Mouse (Mus musculus): ENCODE data around the gene Zcchc24. TPM values are rescaled to one million over a fixed set of nuclear protein-coding genes. Genes with fewer than 3 reads are reported as not detected.

Zcchc24 gene
- total and polyA plus RNA-seq, 2 experiments from 2014 or later: 20.4 to 39.3 TPM

- Histone ChIP-seq H3K27ac (no peak overlapping the region), H3K4me1 (ENCODE audit: insufficient read depth, low read length) (no peaks in the 10 kb centered on the region), H3K4me2 (ENCODE audit: low read depth, low read length) (no peak overlapping the region), H3K9me3 (ENCODE audit: low read length) (no peaks in the 10 kb centered on the region), H3K9ac (replicated peaks; ENCODE audit: low read length) (no peak overlapping the region), H3K4me3 (ENCODE audit: low read length) (no peak overlapping the region), H3K27me3 (ENCODE audit: insufficient read depth, low read length) (no peaks in the 10 kb centered on the region), H3K36me3 (ENCODE audit: insufficient read depth, low read length) (no peaks in the 10 kb centered on the region)
- 41% methylated on average over 6 of the region's 6 CpGs for WGBS
- ATAC-seq (no peak), DNase-seq (ENCODE audit: low spot score) (no peak)
- no peak for TF ChIP-seq CTCF (IDR thresholded peaks at IDR 0.05; ENCODE audit: low read depth)
These were observed 22.0 kb upstream of the Zcchc24 start for GRCm38 (mm10) chr14:25790768-25791302.

GRCm38 (mm10) chr14:25789946-25790345 lies 21.1 kb upstream of the Zcchc24 start:
- no peak for ATAC-seq
- H3K9me3 ChIP-seq (ENCODE audit: low read length): no peaks in the 10 kb centered on the region
- H3K27ac ChIP-seq: no peak overlapping the region

GRCm38 (mm10) chr14:25789207-25789606 lies 20.4 kb upstream of the Zcchc24 start:
- TF ChIP-seq CTCF (IDR thresholded peaks at IDR 0.05; ENCODE audit: low read depth): no peak
- DNase-seq (ENCODE audit: low spot score): no peak

More at GRCm38 (mm10) chr14:25789946-25790345, 21.1 kb upstream of the Zcchc24 start:
- TF ChIP-seq CTCF (IDR thresholded peaks at IDR 0.05; ENCODE audit: low read depth): no peak
- Histone ChIP-seq H3K4me1 (ENCODE audit: insufficient read depth, low read length) (no peaks in the 10 kb centered on the region), H3K4me3 (ENCODE audit: low read length) (no peak overlapping the region), H3K9ac (replicated peaks; ENCODE audit: low read length) (no peak overlapping the region), H3K27me3 (ENCODE audit: insufficient read depth, low read length) (no peaks in the 10 kb centered on the region), H3K4me2 (ENCODE audit: low read depth, low read length) (no peak overlapping the region), H3K36me3 (ENCODE audit: insufficient read depth, low read length) (no peaks in the 10 kb centered on the region)
- no peak for DNase-seq (ENCODE audit: low spot score)
- 52% methylated on average over 1 of the region's 1 CpGs for WGBS

GRCm38 (mm10) chr14:25788201-25788600 lies 19.4 kb upstream of the Zcchc24 start:
- ATAC-seq: no peak
- WGBS: 81% methylated on average over 5 of the region's 5 CpGs

More at GRCm38 (mm10) chr14:25789207-25789606, 20.4 kb upstream of the Zcchc24 start:
- Histone ChIP-seq H3K4me2 (ENCODE audit: low read depth, low read length) (no peak overlapping the region), H3K27me3 (ENCODE audit: insufficient read depth, low read length) (no peaks in the 10 kb centered on the region), H3K9me3 (ENCODE audit: low read length) (no peaks in the 10 kb centered on the region), H3K27ac (no peak overlapping the region), H3K9ac (replicated peaks; ENCODE audit: low read length) (no peak overlapping the region), H3K36me3 (ENCODE audit: insufficient read depth, low read length) (no peaks in the 10 kb centered on the region), H3K4me3 (ENCODE audit: low read length) (no peak overlapping the region), H3K4me1 (ENCODE audit: insufficient read depth, low read length) (no peaks in the 10 kb centered on the region)
- no peak for ATAC-seq

GRCm38 (mm10) chr14:25787387-25787910 lies 18.6 kb upstream of the Zcchc24 start:
- no peak overlapping the region for H3K9ac ChIP-seq (replicated peaks; ENCODE audit: low read length)
- H3K4me3 ChIP-seq (ENCODE audit: low read length): no peak overlapping the region
- ATAC-seq (no peak), DNase-seq (ENCODE audit: low spot score) (no peak)
- no peaks in the 10 kb centered on the region for H3K27me3 ChIP-seq (ENCODE audit: insufficient read depth, low read length)
- H3K27ac ChIP-seq: no peak overlapping the region
- peaks cover under 1% of the 10 kb centered on the region; the same call in 1 of the 2 replicates for H3K4me1 ChIP-seq (ENCODE audit: insufficient read depth, low read length)
- 63% methylated on average over 12 of the region's 12 CpGs for WGBS
- H3K36me3 ChIP-seq (ENCODE audit: insufficient read depth, low read length): no peaks in the 10 kb centered on the region
- H3K9me3 ChIP-seq (ENCODE audit: low read length): no peaks in the 10 kb centered on the region
- H3K4me2 ChIP-seq (ENCODE audit: low read depth, low read length): no peak overlapping the region
- TF ChIP-seq CTCF (IDR thresholded peaks at IDR 0.05; ENCODE audit: low read depth): no peak

More at GRCm38 (mm10) chr14:25788201-25788600, 19.4 kb upstream of the Zcchc24 start:
- H3K36me3 ChIP-seq (ENCODE audit: insufficient read depth, low read length): no peaks in the 10 kb centered on the region
- no peak overlapping the region for H3K4me3 ChIP-seq (ENCODE audit: low read length)
- H3K27me3 ChIP-seq (ENCODE audit: insufficient read depth, low read length): no peaks in the 10 kb centered on the region
- no peak for TF ChIP-seq CTCF (IDR thresholded peaks at IDR 0.05; ENCODE audit: low read depth)
- H3K4me1 ChIP-seq (ENCODE audit: insufficient read depth, low read length): no peaks in the 10 kb centered on the region
- DNase-seq (ENCODE audit: low spot score): no peak
- H3K4me2 ChIP-seq (ENCODE audit: low read depth, low read length): no peak overlapping the region
- no peaks in the 10 kb centered on the region for H3K9me3 ChIP-seq (ENCODE audit: low read length)
- no peak overlapping the region for H3K27ac ChIP-seq
- no peak overlapping the region for H3K9ac ChIP-seq (replicated peaks; ENCODE audit: low read length)

GRCm38 (mm10) chr14:25786959-25787358 lies 18.1 kb upstream of the Zcchc24 start:
- TF ChIP-seq CTCF (IDR thresholded peaks at IDR 0.05; ENCODE audit: low read depth): no peak
- Histone ChIP-seq H3K27me3 (ENCODE audit: insufficient read depth, low read length) (no peaks in the 10 kb centered on the region), H3K4me3 (ENCODE audit: low read length) (no peak overlapping the region), H3K9ac (replicated peaks; ENCODE audit: low read length) (no peak overlapping the region), H3K4me2 (ENCODE audit: low read depth, low read length) (no peak overlapping the region), H3K27ac (no peak overlapping the region), H3K36me3 (ENCODE audit: insufficient read depth, low read length) (no peaks in the 10 kb centered on the region), H3K9me3 (ENCODE audit: low read length) (no peaks in the 10 kb centered on the region), H3K4me1 (ENCODE audit: insufficient read depth, low read length) (peaks cover 4% of the 10 kb centered on the region; the same call in 1 of the 2 replicates)
- ATAC-seq: no peak
- 49% methylated on average over 5 of the region's 5 CpGs for WGBS
- DNase-seq (ENCODE audit: low spot score): peak; percentile 44

GRCm38 (mm10) chr14:25785210-25785609 lies 16.4 kb upstream of the Zcchc24 start:
- WGBS: 94% methylated on average over 4 of the region's 4 CpGs
- ATAC-seq: no peak
- no peaks in the 10 kb centered on the region for H3K9me3 ChIP-seq (ENCODE audit: low read length)

More at GRCm38 (mm10) chr14:25785210-25785609, 16.4 kb upstream of the Zcchc24 start:
- Histone ChIP-seq H3K27ac (no peak overlapping the region), H3K27me3 (ENCODE audit: insufficient read depth, low read length) (no peaks in the 10 kb centered on the region), H3K4me1 (ENCODE audit: insufficient read depth, low read length) (peaks cover 4% of the 10 kb centered on the region; the same call in 1 of the 2 replicates), H3K4me3 (ENCODE audit: low read length) (no peak overlapping the region), H3K9ac (replicated peaks; ENCODE audit: low read length) (no peak overlapping the region), H3K4me2 (ENCODE audit: low read depth, low read length) (no peak overlapping the region), H3K36me3 (ENCODE audit: insufficient read depth, low read length) (no peaks in the 10 kb centered on the region)
- no peak for TF ChIP-seq CTCF (IDR thresholded peaks at IDR 0.05; ENCODE audit: low read depth)
- DNase-seq (ENCODE audit: low spot score): no peak
